Mouse (Mus musculus): ENCODE data around the gene Slc12a3. TPM values are rescaled to one million over a fixed set of nuclear protein-coding genes. Genes with fewer than 3 reads are reported as not detected.
A peak's percentile ranks its signal among the peaks of the same experiment; 100 is the strongest.

The Slc12a3 gene
- polyA plus RNA-seq, 1 experiment from 2014 or later = 0.16 TPM

DNA sequence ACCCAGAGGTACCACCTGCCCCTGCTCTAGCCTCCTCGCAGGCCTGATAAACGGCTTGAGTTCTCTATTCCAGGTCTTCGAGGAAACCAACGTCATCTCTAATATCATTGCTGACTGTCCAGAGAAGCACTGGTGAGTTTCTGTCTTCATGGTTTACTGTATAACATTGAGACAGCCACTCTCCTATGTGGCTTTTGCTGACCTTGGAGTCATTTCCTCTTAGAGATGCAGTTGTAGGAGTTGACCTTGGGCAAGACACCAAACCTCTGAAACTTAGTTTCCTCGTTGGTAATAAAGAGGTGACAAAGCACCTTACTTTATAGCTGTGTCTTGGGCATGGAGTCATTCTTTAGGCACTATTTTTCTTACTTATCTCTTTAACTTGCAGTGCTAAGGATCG lies 83.5 kb downstream of the Slc12a3 start:
- H3K27ac ChIP-seq (ENCODE audit: low read depth, low read length) = no peak overlapping the region
- no peak for ATAC-seq
- no peaks in the 10 kb centered on the region for H3K9me3 ChIP-seq (ENCODE audit: control insufficient read depth)
- no peak for TF ChIP-seq CTCF (IDR thresholded peaks at IDR 0.05; ENCODE audit: low read depth)
- H3K36me3 ChIP-seq (ENCODE audit: control insufficient read depth, insufficient read depth) = no peaks in the 10 kb centered on the region
- no peak overlapping the region for H3K4me3 ChIP-seq (ENCODE audit: low read depth, low read length)
- H3K9ac ChIP-seq (ENCODE audit: low read depth, low read length) = no peak overlapping the region
- no peak overlapping the region for H3K4me2 ChIP-seq (replicated peaks; ENCODE audit: low read depth)
- no peaks in the 10 kb centered on the region for H3K4me1 ChIP-seq (replicated peaks; ENCODE audit: control insufficient read depth, insufficient read depth, low read length)
- 66% methylated on average over 6 of the region's 6 CpGs for WGBS
- no peaks in the 10 kb centered on the region for H3K27me3 ChIP-seq (replicated peaks; ENCODE audit: control insufficient read depth, insufficient read depth, low read length)

GRCm38 (mm10) chr8:94413509-94413908 lies 84.5 kb downstream of the Slc12a3 start:
- Histone ChIP-seq H3K27me3 (replicated peaks; ENCODE audit: control insufficient read depth, insufficient read depth, low read length) (no peaks in the 10 kb centered on the region), H3K9ac (ENCODE audit: low read depth, low read length) (no peak overlapping the region), H3K4me2 (replicated peaks; ENCODE audit: low read depth) (no peak overlapping the region), H3K36me3 (ENCODE audit: control insufficient read depth, insufficient read depth) (no peaks in the 10 kb centered on the region), H3K9me3 (ENCODE audit: control insufficient read depth) (no peaks in the 10 kb centered on the region), H3K4me3 (ENCODE audit: low read depth, low read length) (no peak overlapping the region), H3K4me1 (replicated peaks; ENCODE audit: control insufficient read depth, insufficient read depth, low read length) (no peaks in the 10 kb centered on the region), H3K27ac (ENCODE audit: low read depth, low read length) (no peak overlapping the region)
- 77% methylated on average over 6 of the region's 6 CpGs for WGBS
- TF ChIP-seq CTCF (IDR thresholded peaks at IDR 0.05; ENCODE audit: low read depth) = no peak
- no peak for ATAC-seq

GRCm38 (mm10) chr8:94415218-94415617 lies 86.2 kb downstream of the Slc12a3 start:
- Histone ChIP-seq H3K4me3 (ENCODE audit: low read depth, low read length) (no peak overlapping the region), H3K4me1 (replicated peaks; ENCODE audit: control insufficient read depth, insufficient read depth, low read length) (no peaks in the 10 kb centered on the region), H3K4me2 (replicated peaks; ENCODE audit: low read depth) (no peak overlapping the region), H3K36me3 (ENCODE audit: control insufficient read depth, insufficient read depth) (no peaks in the 10 kb centered on the region), H3K27ac (ENCODE audit: low read depth, low read length) (no peak overlapping the region), H3K27me3 (replicated peaks; ENCODE audit: control insufficient read depth, insufficient read depth, low read length) (no peaks in the 10 kb centered on the region), H3K9ac (ENCODE audit: low read depth, low read length) (no peak overlapping the region), H3K9me3 (ENCODE audit: control insufficient read depth) (no peaks in the 10 kb centered on the region)
- no peak for TF ChIP-seq CTCF (IDR thresholded peaks at IDR 0.05; ENCODE audit: low read depth)
- no peak for ATAC-seq
- WGBS = 69% methylated on average over 2 of the region's 2 CpGs

MicroRNAs within 50 kb of the gene (microRNA counts, 519-probe panel; counts per million panel counts)
- microRNA mmu-miR-138 = 3,593 counts per million, percentile 45 among the panel's probes with 10 or more counts

Small RNA genes lying within 50 kb of the gene (microRNA-seq; reads per million reads assigned to microRNA genes)
- gene Mir138-2 = 64.4 reads per million, percentile 42 among the genes with 10 or more reads in this experiment

Other genes starting within 250 kb of the Slc12a3 start
- gene Bbs2, start 230.3 kb upstream of the Slc12a3 start, polyA plus RNA-seq (2015; fragmentation: Nextera tagmentation; extraction: Ambion mirVana) = 3.6 and 4.6 TPM in 2 replicates
- 0.69 and 2.6 TPM in 2 replicates for gene Mt4, start 192.0 kb upstream of the Slc12a3 start, polyA plus RNA-seq (2015; fragmentation: Nextera tagmentation; extraction: Ambion mirVana)
- gene Mt3, start 176.6 kb upstream of the Slc12a3 start, polyA plus RNA-seq (2015; fragmentation: Nextera tagmentation; extraction: Ambion mirVana) = 4.4 and 4.7 TPM in 2 replicates
- gene Mt2, start 156.5 kb upstream of the Slc12a3 start, polyA plus RNA-seq (2015; fragmentation: Nextera tagmentation; extraction: Ambion mirVana) = 224 and 270 TPM in 2 replicates
- gene Mt1, start 150.1 kb upstream of the Slc12a3 start, polyA plus RNA-seq (2015; fragmentation: Nextera tagmentation; extraction: Ambion mirVana) = 2,068 and 2,262 TPM in 2 replicates
- gene Nup93, start 114.6 kb upstream of the Slc12a3 start, polyA plus RNA-seq (2015; fragmentation: Nextera tagmentation; extraction: Ambion mirVana) = 21.2 and 21.9 TPM in 2 replicates
- gene Herpud1, start 57.2 kb downstream of the Slc12a3 start, polyA plus RNA-seq (2015; fragmentation: Nextera tagmentation; extraction: Ambion mirVana) = 135 and 154 TPM in 2 replicates
- gene Nlrc5, start 105.2 kb downstream of the Slc12a3 start, polyA plus RNA-seq (2015; fragmentation: Nextera tagmentation; extraction: Ambion mirVana) = 0.50 and 0.75 TPM in 2 replicates
- gene Cpne2, start 203.8 kb downstream of the Slc12a3 start, polyA plus RNA-seq (2015; fragmentation: Nextera tagmentation; extraction: Ambion mirVana) = 4.4 and 4.6 TPM in 2 replicates

Measured in intestine, postnatal 0 days (tissue).